Mouse (Mus musculus) adrenal gland, adult 8-10 months (tissue): Measurements from ENCODE around the gene Eif1ad. TPM values are rescaled to one million over a fixed set of nuclear protein-coding genes. Genes with fewer than 3 reads are reported as not detected.
A peak's percentile ranks its signal among the peaks of the same experiment; 100 is the strongest.
"Not testable (repeated sequence)": the region's sequence is repeated elsewhere in the genome, so short reads cannot be mapped to it uniquely, and the experiment has no call there.

Experiments used
- DNase-seq: peaks from one replicate; pipeline ENCODE4 v3.0.0; 2022
- total RNA-seq, 4 experiments: library from RNA; stranded (reverse); gene quantifications; 2 replicates each; pipeline ENCODE4 v1.2.4; 2022

The Eif1ad gene
- total RNA-seq, 4 experiments from 2014 or later, result 22.2 to 26.7 (median 25.2) TPM

DNA sequence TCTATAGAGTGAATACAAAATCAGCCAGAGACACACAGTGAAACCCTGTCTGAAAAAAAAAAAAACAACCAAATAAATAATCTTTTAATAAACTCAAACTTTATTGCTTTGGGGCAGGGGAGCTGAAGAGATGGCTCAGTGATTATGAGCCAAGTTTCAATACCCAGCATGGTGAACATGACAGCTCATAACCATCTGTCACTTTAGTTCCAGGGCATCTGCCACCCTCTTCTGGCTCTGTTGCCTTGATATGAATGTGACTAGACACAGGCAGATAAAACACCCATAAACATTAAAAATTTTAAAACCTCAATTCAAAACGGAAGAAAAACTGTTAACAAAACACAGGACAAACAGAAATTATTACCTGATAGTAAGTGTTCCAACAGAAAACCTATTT, 10.9 kb downstream of the Eif1ad start:
- DNase-seq, result no peak

DNA sequence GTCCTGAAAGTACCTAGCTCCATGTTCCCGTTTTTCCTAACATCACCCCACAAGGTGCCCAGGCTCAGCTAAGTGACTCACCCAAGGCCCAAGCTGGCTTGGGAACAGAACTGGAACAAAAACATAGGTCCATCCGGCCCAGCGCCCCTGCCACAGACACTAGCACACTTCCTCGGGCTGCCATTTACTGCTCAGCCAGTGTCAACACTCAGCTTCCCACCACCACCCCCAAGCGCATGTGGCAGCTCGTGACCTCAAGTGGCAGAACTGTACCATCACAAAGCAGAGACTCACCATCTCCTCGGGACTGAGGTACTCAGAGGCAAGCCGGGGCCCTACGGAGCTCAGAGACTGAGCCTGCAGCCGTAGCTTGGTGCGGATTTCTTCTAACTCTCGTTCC, 16.8 kb downstream of the Eif1ad start:
- DNase-seq, result no peak

DNA sequence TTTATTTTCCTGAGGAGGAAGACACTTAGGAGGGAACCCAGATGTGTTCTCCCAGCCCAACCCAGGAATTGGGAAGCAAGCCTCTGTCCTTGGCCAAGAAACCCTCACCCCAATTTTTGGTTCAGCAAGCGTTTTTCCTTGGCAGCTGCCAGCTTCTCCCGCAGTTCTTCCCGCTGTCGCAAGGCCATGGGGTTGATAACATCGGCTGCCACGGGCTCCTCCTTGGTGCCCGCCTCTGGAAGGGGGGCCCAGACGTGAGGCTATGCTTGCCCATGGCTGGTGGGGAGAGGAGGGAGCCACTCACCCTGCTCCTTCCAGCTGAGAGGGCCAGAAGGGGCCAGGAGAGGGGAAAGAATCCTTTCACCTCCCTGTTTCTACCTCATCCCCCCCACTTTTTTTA, 18.2 kb downstream of the Eif1ad start:
- DNase-seq, result no peak

DNA sequence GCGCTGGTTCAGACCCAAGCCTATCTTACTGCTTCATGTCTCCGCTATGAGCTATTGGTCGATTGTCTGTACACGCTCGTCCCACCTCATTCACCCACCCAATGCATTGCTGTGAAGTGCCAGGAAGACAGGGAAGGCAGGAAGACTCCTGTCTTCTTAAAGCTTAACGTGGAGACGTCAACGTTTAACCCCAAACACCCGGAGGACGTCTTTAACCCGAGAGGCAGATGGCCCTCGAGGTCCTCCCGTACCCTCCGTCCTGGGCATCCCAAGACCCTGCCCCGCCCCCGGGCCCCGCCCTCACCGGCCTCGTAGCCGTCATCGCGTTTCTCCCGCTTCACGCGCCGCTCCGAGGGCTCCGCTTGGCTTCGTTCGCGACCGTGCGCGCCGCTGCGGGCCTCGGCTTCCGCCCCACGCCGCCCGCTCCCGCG, 21.5 kb downstream of the Eif1ad start:
- DNase-seq, result no peak

DNA sequence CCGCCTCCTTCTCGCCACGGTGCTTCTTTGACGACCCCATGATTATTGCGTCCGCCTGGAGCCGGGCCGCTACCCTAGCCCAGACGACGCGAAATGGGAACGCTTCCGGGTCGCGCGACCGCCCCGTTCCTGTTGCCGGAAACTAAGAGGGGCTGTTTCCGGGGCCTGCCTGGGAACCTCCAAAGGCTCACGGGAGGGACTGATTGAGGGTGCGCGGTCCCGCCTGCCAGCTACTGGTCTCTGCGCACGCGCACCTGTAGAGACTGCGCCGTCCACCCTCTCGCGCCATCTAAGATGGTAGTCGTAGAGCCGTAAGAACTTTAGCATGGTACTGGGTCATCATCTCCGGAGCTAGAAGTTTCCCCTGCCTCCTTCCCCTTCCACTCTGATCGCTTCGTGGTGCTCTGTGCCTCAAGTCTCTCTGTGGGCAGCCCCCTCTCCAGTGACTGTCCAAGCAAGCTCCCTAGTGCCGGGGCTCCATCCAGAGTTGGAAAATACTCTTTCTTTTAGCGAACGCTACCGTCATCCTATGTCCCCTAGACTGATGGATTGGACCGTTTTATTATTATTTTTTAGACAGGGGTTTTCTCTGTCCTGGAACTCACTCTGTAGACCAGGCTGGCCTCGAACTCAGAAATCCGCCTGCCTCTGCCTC, 22.2 kb downstream of the Eif1ad start, which contains the start of gene Sart1:
Sart1 (minus strand) TSS at position 116 of the 655 bp plus-strand sequence.
- peak; percentile 95 for DNase-seq

DNA sequence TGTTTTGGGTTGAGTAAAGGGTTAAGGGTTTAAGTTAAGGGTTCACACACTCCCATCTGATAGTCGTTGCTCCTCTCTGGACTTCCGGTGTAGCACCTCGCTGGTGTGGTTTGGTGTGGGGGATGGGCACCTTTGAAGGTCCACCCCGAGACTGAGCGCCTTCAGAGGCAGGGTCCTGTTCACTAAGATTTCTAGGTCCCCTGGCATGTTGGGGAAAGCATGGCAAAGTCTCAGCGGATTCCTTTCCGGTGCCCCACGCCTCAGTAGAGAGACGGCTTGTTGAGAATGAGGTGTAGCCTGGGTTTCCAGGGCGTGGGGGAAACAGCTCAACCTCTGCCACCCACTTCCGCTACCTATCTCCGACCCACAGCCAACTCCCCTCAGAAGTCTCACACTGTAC, 23.1 kb downstream of the Eif1ad start:
- DNase-seq, result no peak

DNA sequence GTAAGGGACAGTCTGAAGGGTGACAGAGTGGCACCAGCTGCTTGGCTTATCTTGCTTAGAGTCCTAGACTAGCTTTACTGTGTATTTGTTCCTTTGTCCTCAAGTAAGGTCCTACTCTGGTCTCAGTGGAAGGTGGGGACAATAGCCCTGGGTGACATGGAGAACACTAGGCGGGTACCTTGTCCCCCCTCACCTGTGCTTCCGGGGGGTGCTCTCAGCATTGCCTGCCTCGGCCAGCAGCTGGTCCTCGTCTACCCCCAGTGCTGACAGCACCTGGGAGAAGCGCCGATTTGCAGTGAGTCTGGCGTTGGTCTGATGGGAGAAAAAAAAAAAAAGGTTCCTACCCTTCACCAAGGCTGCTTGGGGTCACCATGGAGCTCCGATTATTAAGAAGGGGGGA, 23.9 kb downstream of the Eif1ad start:
- DNase-seq, result no peak

DNA sequence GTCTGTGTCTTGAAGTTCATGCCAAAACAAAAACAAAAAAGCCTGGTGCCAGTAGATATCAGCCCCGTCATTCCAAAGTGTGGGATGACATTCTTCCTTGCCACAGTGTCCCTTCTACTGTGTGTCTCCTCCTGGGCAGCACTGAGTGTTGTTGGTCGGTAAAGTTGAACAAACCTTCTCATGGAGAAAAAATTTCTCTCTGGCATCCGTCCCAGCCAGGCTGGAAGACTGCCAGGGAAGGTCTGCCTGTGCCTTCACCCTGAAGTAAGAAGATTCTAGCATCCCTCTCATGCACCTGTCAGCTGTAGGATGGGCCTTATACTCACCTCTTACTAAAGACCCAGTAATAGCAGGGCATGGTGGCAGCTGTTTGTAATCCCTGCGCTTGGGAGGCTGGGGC, 26.4 kb downstream of the Eif1ad start:
- peak; percentile 68 for DNase-seq

DNA sequence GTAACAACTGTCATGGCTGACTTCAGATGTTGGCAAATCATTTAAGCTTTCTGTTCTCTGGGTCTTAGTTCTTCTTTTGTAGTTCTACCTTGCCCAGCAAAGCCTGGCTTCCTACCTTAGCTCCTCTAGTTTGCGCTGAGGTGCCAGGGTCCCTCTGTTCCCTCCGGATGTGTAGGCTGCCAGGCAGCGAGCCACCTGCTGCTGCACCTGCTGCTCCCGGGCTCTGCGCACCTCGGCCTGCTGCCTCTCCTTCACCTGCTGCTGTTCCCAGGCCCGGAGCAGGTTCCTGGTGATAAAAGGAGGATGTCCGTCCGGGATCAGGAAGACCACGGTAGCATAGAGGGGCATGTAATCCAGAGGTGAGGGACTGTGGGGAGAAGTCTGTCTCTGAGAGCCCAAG, 27.6 kb downstream of the Eif1ad start:
- DNase-seq, result no peak

DNA sequence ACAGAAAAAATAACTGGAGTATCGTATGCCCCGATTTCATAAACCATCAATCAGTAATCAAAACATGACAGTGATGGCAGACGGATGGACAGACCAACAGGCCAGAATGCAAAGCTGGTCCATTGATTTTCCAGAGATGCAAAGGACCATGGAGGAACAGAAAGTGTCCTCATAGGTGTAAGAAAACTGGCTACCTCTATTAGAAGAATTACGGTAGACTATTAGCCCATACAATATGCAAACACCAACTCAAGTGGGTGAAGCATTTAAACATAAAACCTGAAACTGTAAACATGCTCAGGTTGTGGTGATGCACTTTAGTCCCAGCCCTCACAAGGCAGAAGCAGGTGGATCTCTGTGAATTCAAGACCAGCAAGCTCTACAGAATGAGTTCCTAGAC, 28.8 kb downstream of the Eif1ad start:
- no peak for DNase-seq

DNA sequence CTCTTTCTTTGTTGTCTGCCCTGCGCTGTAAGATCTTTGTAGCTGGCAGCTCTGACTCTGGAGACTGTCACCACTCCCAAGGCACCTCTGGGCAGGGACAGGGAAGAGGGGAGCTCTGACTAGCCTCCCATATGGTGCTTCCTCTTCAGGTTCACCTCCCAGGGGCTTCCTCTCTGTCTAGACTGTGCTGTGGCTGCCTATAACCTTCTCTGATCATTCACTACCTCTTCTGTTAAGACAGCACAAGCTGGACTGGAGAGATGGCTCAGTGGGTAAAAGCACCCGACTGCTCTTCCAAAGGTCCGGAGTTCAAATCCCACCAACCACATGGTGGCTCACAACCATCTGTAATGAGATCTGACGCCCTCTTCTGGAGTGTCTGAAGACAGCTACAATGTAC, 34.5 kb downstream of the Eif1ad start:
- DNase-seq, result not testable (repeated sequence)

DNA sequence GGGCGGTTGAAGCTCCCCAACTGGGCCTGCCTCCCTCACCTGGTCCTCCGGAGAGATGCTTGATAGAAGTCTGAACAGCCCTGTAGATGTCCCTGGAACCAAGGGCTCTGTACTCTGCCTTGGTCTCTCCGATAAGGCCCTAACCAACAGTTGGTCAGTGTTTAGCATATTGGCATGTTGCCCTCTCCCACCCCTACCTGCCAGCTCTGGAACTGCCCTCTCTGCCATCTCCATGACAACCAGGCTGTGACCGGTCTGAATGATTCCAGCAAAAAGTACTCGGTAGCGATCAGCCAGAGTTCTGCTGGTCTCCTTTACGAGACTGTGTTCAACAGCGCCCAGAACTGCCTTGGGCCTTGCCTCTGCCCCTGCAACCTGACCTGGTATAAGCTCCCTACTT, 35.8 kb downstream of the Eif1ad start, which contains the start of gene Tsga10ip:
Tsga10ip (minus strand) TSS at position 234 of the 400 bp plus-strand sequence.
- DNase-seq, result no peak

DNA sequence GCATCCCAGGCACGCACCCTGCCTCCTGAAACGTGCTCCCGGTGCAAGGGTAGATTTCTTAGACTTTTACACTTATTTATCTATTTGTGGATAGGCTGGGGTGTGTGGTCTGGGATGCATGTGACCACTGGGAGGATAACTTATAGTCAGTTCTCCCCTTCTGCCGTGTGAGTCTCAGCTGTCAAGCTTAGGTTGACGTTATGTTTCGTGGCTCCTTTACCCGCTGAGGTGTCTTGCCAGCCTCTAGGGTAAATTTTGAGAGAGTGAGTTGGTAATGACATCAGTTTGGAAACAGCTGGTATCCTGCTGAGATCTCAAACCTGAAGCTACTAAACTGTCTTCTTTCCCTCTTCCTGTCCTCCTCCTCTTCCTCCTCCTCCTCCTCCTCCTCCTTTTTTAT, 39.4 kb downstream of the Eif1ad start:
- DNase-seq, result no peak

DNA sequence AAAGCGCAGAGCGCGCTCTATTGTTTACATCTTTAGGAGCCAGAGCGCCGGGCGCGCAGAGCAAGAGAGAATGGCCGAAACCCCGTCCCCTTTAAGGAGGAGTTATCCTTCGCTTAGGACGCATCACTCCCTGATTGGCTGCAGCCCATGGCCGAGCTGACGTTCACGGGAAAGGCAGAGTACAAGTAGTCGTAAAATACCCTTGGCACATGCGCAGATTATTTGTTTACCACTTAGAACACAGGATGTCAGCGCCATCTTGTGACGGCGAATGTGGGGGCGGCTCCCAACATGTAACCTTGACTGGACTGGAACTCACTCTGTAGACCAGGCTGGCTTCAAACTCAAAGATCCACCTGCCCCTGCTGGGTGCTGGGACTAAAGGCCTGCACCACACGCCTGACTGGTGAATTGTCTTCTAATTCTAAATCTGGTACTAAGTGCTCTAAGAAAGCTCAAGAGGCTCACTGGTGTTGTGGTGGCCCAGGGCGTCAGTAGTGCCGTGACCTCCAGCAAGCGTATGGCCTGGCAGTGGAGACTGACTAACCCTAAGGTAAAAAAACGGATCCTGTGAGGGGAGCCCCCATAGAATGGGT, 40.1 kb downstream of the Eif1ad start:
- DNase-seq, result peak; percentile 57

DNA sequence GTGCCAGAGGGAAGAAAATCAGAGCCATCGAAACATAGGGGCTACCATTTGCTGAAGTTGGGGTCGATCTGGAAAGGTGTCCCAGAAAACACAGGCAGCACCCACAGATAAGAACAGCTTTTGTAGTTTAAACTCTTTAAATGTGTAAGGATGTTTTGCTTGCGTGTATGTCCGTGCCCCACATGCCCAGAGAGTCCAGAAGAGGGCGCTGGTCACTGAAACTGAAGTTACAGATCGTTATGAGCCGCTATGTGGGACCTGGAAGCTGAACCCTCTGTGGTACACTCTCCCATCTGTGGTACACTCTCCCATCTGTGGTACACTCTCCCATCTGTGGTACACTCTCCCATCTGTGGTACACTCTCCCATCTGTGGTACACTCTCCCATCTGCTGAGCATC, 40.6 kb downstream of the Eif1ad start:
- no peak for DNase-seq

DNA sequence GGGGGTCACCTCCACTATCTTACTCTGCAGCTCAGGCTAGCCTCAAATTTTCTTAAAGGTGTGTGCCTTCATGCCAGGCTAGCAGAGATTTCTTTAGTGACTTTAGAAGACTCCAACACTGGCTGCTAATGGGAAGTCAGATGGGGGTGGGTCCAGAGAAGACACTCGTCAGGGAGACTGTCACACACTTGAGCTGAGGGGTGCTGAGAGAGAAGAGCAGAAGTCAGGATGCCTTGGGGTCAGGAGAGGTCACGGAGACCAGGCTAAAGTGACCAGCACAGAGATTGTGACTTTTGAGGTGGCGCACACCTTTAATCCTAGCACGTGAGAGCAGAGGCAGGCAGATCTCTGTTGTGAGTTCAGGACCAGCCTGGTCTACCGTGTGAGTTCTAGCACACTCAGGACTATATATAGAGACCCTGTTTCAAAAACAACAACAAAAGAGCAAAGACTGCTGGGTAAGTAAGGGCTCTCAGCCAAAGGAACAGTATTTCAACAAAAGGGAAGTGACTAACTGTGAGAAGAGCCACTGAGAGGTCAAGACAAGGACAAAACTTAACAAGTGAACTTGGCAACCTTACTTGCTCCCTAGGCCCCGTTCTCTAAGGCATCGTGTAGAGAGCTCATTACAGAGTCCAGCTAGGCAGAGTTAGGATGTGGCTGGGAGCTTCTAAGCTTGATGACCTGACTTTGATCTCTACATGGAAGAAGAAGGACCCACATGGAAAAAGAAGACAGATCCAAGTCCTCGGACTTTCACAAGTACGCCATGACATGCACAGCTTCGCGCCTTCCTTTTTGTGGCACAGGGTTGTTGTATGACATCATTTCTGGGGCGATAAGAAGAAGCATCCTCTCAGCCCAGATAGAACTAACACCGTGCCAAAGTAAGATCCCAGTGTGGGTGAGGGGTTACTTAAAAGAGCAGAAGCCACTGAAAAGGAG, 41.8 kb downstream of the Eif1ad start:
- no peak for DNase-seq

DNA sequence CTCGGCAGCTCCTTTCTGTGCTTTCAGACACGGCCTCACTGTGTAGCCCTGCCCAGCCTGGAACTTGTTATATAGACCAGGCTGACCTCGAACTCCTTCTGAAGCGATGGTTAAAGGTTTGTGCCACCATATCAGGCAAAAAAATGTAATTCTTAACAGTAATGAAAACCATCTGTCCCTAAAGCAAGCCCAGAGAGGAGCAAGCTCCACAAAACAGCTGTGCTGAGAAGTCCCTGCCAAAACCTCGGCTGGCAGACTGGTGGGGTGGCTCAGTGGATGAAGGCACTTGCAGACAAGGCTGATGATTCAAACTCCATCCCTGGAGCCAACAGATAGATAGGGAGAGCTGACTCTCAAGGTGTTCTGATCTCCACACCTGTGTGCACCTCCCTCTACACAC, 42.5 kb downstream of the Eif1ad start:
- no peak for DNase-seq

DNA sequence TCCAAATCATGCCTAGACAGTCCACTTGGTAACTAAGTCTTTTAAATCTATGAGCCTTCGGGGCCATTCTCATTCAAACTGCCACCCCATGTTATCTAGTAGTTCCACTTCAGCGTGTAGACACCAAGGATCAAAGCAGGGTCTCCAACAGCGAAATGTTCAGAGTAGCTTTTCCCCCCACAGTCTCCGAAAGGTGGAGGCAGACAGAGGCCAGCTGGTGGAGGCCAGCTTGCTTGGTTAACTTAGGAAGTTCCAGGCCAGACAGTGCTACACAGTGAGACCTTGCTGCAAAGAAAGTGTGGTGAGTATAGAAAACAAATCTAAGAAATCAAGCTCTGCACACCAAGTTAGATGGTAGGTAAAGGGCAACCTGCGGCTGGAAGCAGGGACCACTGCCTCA, 44.1 kb downstream of the Eif1ad start:
- no peak for DNase-seq

DNA sequence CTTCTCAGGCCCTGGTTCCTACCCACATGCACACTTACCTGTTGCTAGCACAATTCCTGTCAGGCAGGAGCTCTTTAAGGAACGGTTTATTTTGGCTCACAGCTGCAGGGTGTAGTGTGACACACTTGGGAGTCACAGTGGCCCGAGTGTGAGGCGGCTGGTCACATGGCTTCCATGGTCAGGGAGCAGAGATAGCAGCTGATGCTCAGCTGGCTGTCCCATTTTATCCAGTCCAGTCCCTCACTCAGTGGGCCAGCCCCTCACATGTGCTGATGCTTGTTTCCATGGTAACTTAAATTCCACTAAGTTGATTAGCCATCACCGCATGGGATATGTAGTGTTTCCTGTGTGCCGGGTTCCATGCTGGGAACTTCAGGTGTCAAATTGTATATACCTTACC, 45.4 kb downstream of the Eif1ad start:
- no peak for DNase-seq

DNA sequence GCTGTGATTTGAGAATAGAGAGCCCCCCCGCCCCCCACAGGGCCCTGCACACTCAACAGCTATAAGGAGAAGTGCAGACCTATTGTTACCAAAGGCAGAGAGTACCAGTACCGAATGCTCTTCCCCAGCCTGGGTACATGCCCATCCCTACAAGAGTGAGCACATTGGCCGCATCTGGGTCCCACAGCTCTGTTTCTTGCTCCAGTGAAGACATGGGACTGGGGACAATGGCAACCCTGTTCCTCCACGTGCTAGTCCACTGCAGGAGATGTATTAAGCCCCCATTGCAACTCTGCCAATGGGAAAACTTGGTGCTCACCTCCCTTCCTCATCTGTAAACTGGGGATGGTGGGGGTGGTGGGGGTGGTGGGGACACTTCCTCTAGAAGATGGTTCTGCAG, 47.3 kb downstream of the Eif1ad start:
- DNase-seq, result no peak

DNA sequence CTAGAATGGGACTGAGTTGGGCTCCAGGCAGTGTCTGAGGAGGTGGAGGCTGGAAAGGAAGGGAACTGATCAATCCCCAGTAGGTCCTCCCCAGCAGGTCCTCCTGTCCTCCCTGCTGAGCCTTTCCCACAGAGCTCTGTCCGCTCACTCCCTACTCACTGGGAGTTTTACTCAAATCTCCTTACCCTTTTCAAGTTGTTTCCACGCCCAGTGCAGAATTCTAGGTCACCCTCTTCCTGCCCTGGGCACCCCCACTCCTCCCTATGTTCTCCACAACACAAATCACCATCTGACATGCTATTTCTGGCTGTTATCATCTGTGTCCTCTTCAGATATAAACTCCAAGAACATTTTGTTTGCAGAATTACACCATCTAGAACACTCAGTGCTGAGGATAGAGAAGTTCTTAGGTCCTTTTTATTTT, 48.0 kb downstream of the Eif1ad start:
- DNase-seq, result no peak

DNA sequence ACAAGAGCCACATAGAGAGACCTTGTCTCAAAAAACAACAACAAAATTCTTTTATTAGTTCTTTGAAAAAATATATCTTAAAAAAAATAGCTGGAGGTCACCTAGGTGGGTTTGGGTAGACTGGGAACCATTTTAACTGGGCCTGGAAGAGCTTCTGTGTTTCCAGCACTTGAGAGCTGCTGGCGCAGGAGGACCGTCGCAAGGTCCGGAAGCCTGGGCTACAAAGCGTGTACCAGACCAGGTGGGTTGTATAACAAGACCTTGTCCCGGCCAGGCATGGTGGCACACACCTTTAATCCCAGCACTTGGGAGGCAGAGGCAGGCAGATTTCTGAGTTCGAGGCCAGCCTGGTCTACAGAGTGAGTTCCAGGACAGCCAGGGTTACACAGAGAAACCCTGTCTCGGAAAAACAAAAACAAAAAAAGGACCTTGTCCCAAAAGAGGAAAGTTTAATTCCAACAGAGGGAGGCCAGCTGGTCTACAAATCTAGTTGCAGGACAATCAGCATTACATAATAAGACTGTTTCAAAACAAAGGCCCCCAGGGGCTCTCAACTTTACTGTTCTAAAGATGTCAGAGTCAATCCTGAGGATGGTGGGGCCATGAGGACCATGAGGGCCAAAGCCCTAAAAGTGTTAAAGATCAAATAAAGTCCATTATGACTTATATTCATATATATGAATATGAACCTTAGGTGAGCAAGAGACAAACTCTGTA, 52.4 kb downstream of the Eif1ad start:
- DNase-seq, result no peak

DNA sequence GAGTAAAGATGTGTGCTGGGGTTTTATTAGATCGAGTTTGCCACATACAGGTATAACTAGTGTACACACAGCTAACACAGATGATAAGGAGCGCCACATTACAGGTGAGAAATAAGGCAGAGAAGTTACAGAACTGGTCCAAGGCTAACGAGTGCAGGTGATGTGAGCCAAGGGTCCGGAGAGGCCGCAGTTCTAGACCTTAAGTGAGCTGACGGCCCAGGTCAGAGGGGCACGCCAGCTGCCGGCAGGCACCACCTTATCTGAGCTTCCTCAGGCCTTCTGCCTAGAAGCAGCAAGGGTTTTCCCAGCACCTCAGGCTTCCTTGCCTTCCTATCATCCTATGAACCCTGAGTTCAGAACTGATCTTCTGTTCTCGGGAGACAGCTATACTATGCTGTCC, 53.1 kb downstream of the Eif1ad start:
- no peak for DNase-seq
